Mouse (Mus musculus) CH12.LX (cell line): Measurements from ENCODE around the gene Zdhhc21. TPM values are rescaled to one million over a fixed set of nuclear protein-coding genes. Genes with fewer than 3 reads are reported as not detected.

Experiments used
- DNase-seq: peaks from one replicate; pipeline ENCODE4 v3.0.0-alpha.2; 2013; ENCODE audit errors: extremely low read depth
- H3K27ac ChIP-seq: 2 replicates; pipeline ENCODE4 v1.5.1; 2012; ENCODE audit warnings: low read depth, mild to moderate bottlenecking, control low read depth, moderate library complexity; ENCODE audit not compliant: insufficient read depth
- H3K27me3 ChIP-seq: replicated peaks from 2 replicates; pipeline ENCODE3; 2012; ENCODE audit warnings: inconsistent platforms
- H3K36me3 ChIP-seq, 2 experiments: replicated peaks in 1 of 2; 2 replicates each; pipeline versions ENCODE3 to v1.6.1; 2012; ENCODE audit warnings: inconsistent platforms in 1 of 2, low read length in 1 of 2, mild to moderate bottlenecking in 1 of 2, mixed read lengths in 1 of 2, moderate library complexity in 1 of 2; ENCODE audit not compliant: control insufficient read depth in 1 of 2, insufficient read depth in 1 of 2
- H3K4me1 ChIP-seq, 2 experiments: 2 replicates each; pipeline ENCODE4 v1.6.1; 2012; ENCODE audit warnings: inconsistent platforms in 1 of 2, moderate library complexity in 1 of 2; ENCODE audit not compliant: insufficient read depth in 2 of 2, control insufficient read depth in 1 of 2
- H3K4me2 ChIP-seq: 2 replicates; pipeline ENCODE4 v1.6.1; 2012; ENCODE audit warnings: low read depth, mild to moderate bottlenecking, control low read depth; ENCODE audit not compliant: poor library complexity, insufficient read depth, severe bottlenecking
- H3K4me3 ChIP-seq, 3 experiments: fragments of 150-350 bp in 1 of 3; sonication (generic) in 1 of 3; replicated peaks in 1 of 3; 2 replicates each; pipeline versions ENCODE3 to v1.5.1; 2011 to 2012; ENCODE audit warnings: low read depth in 2 of 3, low read length in 2 of 3, mild to moderate bottlenecking in 2 of 3, moderate library complexity in 2 of 3, control low read depth in 1 of 3, improper control_type of control experiment in 1 of 3, inconsistent platforms in 1 of 3, mixed read lengths in 1 of 3; ENCODE audit not compliant: poor library complexity in 1 of 3
- H3K79me2 ChIP-seq: replicated peaks from 2 replicates; pipeline ENCODE4 v1.6.1; 2012; ENCODE audit warnings: mild to moderate bottlenecking, moderate library complexity; ENCODE audit not compliant: control insufficient read depth, poor library complexity, insufficient read depth, severe bottlenecking; ENCODE audit errors: extremely low read depth
- H3K9ac ChIP-seq: 2 replicates; pipeline ENCODE4 v1.6.1; 2012; ENCODE audit warnings: low read depth, mild to moderate bottlenecking, control low read depth, moderate library complexity; ENCODE audit not compliant: insufficient read depth
- H3K9me3 ChIP-seq: replicated peaks from 2 replicates; pipeline ENCODE3; 2012; ENCODE audit warnings: low read length, inconsistent platforms, mixed read lengths
- BHLHE40 ChIP-seq: IDR thresholded peaks from 2 replicates; pipeline ENCODE4 v1.6.1; 2011; ENCODE audit warnings: mild to moderate bottlenecking, low read depth, low read length, improper control_type of control experiment
- CHD1 ChIP-seq: IDR thresholded peaks from 2 replicates; pipeline ENCODE4 v1.6.1; 2012; ENCODE audit warnings: low read depth, low read length, improper control_type of control experiment, inconsistent platforms
- E2F4 ChIP-seq: IDR thresholded peaks from 2 replicates; pipeline ENCODE4 v1.6.1; 2011; ENCODE audit warnings: low read depth, low read length, improper control_type of control experiment; ENCODE audit not compliant: insufficient replicate concordance
- EP300 ChIP-seq: IDR thresholded peaks from 2 replicates; pipeline ENCODE4 v1.6.1; 2011; ENCODE audit warnings: low read length, improper control_type of control experiment
- HCFC1 ChIP-seq: IDR thresholded peaks from 2 replicates; pipeline ENCODE4 v1.6.1; 2012; ENCODE audit warnings: low read depth, mild to moderate bottlenecking, inconsistent platforms, low read length, improper control_type of control experiment
- JUN ChIP-seq: IDR thresholded peaks from 2 replicates; pipeline ENCODE4 v1.6.1; 2011; ENCODE audit warnings: low read depth, mild to moderate bottlenecking, low read length, improper control_type of control experiment, moderate library complexity; ENCODE audit not compliant: insufficient read depth
- JUND ChIP-seq: conservative IDR thresholded peaks from 2 replicates; pipeline ENCODE4 v1.6.1; 2011; ENCODE audit warnings: low read depth, low read length, improper control_type of control experiment
- MAFK ChIP-seq: IDR thresholded peaks from 2 replicates; pipeline ENCODE4 v1.6.1; 2011; ENCODE audit warnings: low read length, improper control_type of control experiment; ENCODE audit not compliant: insufficient replicate concordance
- MAX ChIP-seq: IDR thresholded peaks from 2 replicates; pipeline ENCODE4 v1.6.1; 2011; ENCODE audit warnings: low read length, improper control_type of control experiment
- MEF2A ChIP-seq: IDR thresholded peaks from 2 replicates; pipeline ENCODE4 v1.6.1; 2014; ENCODE audit warnings: low read depth, mild to moderate bottlenecking, inconsistent platforms, low read length, improper control_type of control experiment, borderline replicate concordance
- MXI1 ChIP-seq: IDR thresholded peaks from 2 replicates; pipeline ENCODE4 v1.6.1; 2011; ENCODE audit warnings: mild to moderate bottlenecking, low read depth, low read length, improper control_type of control experiment
- MYC ChIP-seq: IDR thresholded peaks from 2 replicates; pipeline ENCODE4 v1.6.1; 2011; ENCODE audit warnings: low read depth, mild to moderate bottlenecking, improper control_type of control experiment, low read length
- NELFE ChIP-seq: IDR thresholded peaks from 2 replicates; pipeline ENCODE4 v1.6.1; 2011; ENCODE audit warnings: low read depth, low read length, improper control_type of control experiment
- POLR2AphosphoS2 ChIP-seq: IDR thresholded peaks from 2 replicates; pipeline ENCODE4 v1.6.1; 2011; ENCODE audit warnings: low read depth, low read length, improper control_type of control experiment
- RAD21 ChIP-seq: IDR thresholded peaks from 2 replicates; pipeline ENCODE4 v1.6.1; 2011; ENCODE audit warnings: low read depth, mild to moderate bottlenecking, low read length, improper control_type of control experiment, moderate library complexity
- RCOR1 ChIP-seq: conservative IDR thresholded peaks from 2 replicates; pipeline ENCODE4 v1.6.1; 2012; ENCODE audit warnings: low read depth, mild to moderate bottlenecking, inconsistent platforms, low read length, improper control_type of control experiment
- SIN3A ChIP-seq: IDR thresholded peaks from 2 replicates; pipeline ENCODE4 v1.6.1; 2012; ENCODE audit warnings: low read length, improper control_type of control experiment, inconsistent platforms
- SMC3 ChIP-seq: IDR thresholded peaks from 2 replicates; pipeline ENCODE4 v1.6.1; 2011; ENCODE audit warnings: low read depth, low read length, improper control_type of control experiment
- TBP ChIP-seq: conservative IDR thresholded peaks from 2 replicates; pipeline ENCODE4 v1.6.1; 2011; ENCODE audit warnings: low read depth, low read length, improper control_type of control experiment
- TCF12 ChIP-seq: IDR thresholded peaks from 2 replicates; pipeline ENCODE4 v1.6.1; 2014; ENCODE audit warnings: low read depth, mild to moderate bottlenecking, inconsistent platforms, low read length, improper control_type of control experiment
- UBTF ChIP-seq: IDR thresholded peaks from 2 replicates; pipeline ENCODE4 v1.6.1; 2012; ENCODE audit warnings: low read depth, mild to moderate bottlenecking, inconsistent platforms, low read length, improper control_type of control experiment, moderate library complexity
- USF1 ChIP-seq: IDR thresholded peaks from 2 replicates; pipeline ENCODE4 v1.6.1; 2014; ENCODE audit warnings: low read depth, mild to moderate bottlenecking, inconsistent platforms, low read length, improper control_type of control experiment
- ZMIZ1 ChIP-seq: IDR thresholded peaks from 2 replicates; pipeline ENCODE4 v1.6.1; 2012; ENCODE audit warnings: low read depth, mild to moderate bottlenecking, inconsistent platforms, low read length, improper control_type of control experiment
- dilution Hi-C: fragments of 300-500 bp; cut with MboI; formaldehyde crosslinking; loops from 2 replicates; pipeline ENCODE4 v1.14.3; 2020; ENCODE audit warnings: low sequenced_read_pairs; ENCODE audit not compliant: extremely low pct_unique_long_range_greater_than_20kb, extremely low pct_ligation_motif_present
- in situ Hi-C: fragments of 300-500 bp; cut with MboI; formaldehyde crosslinking; loops from 3 replicates; pipeline ENCODE4 v1.14.3; 2019; ENCODE audit warnings: low sequenced_read_pairs, low pct_ligation_motif_present, low pct_unique_long_range_greater_than_20kb, mixed read lengths
- polyA plus RNA-seq: library from polyadenylated mRNA; unstranded; fragments of >175 nt; gene quantifications from 2 replicates; pipeline ENCODE4 v1.2.1, GENCODE M21; 2012; ENCODE audit warnings: low read depth; ENCODE audit not compliant: insufficient read length
- total RNA-seq, 2 experiments: library from RNA; depleted of rRNA; stranded (reverse); fragments of 300-350 nt in 1 of 2; fragments of >200 nt in 1 of 2; gene quantifications; 2 replicates each; pipeline ENCODE4 v1.2.3; 2012 to 2014

The Zdhhc21 gene
- total and polyA plus RNA-seq, 3 experiments, result 8.3 to 16.1 (median 14.0) TPM

DNA sequence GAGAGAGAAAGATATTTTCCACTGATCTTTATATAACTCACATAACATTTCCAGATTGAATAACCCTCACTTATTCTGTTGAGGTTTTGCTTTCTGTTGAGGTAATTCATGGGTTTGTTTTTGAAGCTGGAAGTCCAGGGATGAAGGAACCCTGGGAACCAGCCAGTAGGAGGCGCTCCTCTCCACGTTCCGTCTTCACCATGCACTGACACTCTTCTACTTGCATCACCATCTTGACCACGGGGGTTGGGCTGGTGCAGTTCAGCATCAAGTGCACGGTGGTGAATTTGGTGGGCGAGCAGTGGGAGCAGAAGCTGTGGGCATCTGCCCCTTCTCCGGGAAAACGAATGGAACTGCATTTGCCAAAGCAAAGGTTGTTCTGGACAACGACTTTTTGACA is 22.7 kb upstream of the Zdhhc21 start (continued):
- TF ChIP-seq JUND (no peak), USF1 (no peak), TBP (no peak), UBTF (no peak)

DNA sequence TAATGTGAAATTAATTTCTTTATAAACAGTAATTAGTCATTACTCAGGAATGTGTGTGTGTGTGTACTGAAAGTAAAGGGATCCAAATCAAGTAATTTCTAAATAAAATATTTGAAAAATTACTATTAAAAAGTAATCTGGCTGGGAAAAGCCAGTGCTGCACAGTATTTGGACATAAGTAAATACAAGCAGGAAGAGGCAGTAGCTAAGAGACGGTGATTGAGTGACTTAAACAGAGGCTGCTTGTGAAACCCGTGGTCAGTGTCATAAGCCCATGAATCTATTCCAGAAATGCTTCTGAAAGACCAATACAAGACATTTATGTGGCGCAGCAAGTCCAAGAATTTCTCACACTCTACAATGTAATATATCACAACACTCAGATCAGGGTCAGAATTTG is 21.6 kb upstream of the Zdhhc21 start:
- Histone ChIP-seq H3K27me3 (no peaks in the 10 kb centered on the region), H3K27ac (no peak overlapping the region), H3K36me3 (no peaks in the 10 kb centered on the region), H3K79me2 (no peaks in the 10 kb centered on the region), H3K9ac (no peak overlapping the region), H3K4me2 (no peak overlapping the region)
- no peak for DNase-seq
- no peak for TF ChIP-seq MAFK
- no peak for TF ChIP-seq SMC3
- TF ChIP-seq E2F4, result no peak
- no peak for TF ChIP-seq EP300
- no peak for TF ChIP-seq CHD1
- no peak for TF ChIP-seq ZMIZ1
- no peak for TF ChIP-seq RAD21
- no peak for TF ChIP-seq USF1
- TF ChIP-seq POLR2AphosphoS2, result no peak
- TF ChIP-seq MEF2A, result no peak
- no peak for TF ChIP-seq MXI1
- no peak for TF ChIP-seq MAX
- no peak for TF ChIP-seq MYC
- no peak for TF ChIP-seq BHLHE40
- no peak for TF ChIP-seq JUN
- TF ChIP-seq, all 38 proteins: peak for 0
- Histone ChIP-seq H3K9me3 (no peaks in the 10 kb centered on the region), H3K4me1 (0 out of 4 replicates have a peak, but pooled peaks cover 0 to 2% of the 10 kb centered on the region in 2 experiments), H3K4me3 (no peak overlapping the region)
- dilution Hi-C loops, result no loop called here
- in situ Hi-C loops, result no loop called here

DNA sequence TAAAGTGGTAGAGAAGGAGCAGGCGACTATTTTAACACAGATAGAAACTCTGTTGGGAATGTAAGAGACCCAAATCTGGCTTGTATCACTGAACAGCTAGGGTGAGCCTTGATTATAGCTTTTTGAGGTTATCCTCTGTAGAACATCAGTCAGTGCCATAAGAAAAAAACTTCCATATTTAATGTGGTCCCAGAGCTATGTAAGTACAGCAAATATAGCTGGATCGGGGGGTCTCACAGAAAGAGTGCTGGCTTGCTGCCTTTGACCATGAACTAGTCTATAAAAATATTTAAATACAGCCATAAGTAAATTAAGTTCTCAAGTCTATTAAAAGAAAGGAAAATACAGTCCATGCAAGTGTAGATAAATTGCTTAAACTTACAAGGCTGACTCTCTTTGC is 20.5 kb upstream of the Zdhhc21 start:
- H3K9ac ChIP-seq, result no peak overlapping the region
- no peak overlapping the region for H3K27ac ChIP-seq
- H3K9me3 ChIP-seq, result no peaks in the 10 kb centered on the region
- no peak for DNase-seq
- dilution Hi-C loops, result no loop called here
- TF ChIP-seq NELFE (no peak), TCF12 (no peak), UBTF (no peak), MYC (no peak), MXI1 (no peak), RCOR1 (no peak), MEF2A (no peak), MAFK (no peak), SIN3A (no peak), SMC3 (no peak), HCFC1 (no peak), POLR2AphosphoS2 (no peak)
- no peaks in the 10 kb centered on the region for H3K27me3 ChIP-seq
- H3K79me2 ChIP-seq, result no peaks in the 10 kb centered on the region
- H3K36me3 ChIP-seq, result no peaks in the 10 kb centered on the region
- H3K4me2 ChIP-seq, result no peak overlapping the region
- no peak overlapping the region for H3K4me3 ChIP-seq
- 0 out of 4 replicates have a peak, but pooled peaks cover 0 to 2% of the 10 kb centered on the region in 2 experiments for H3K4me1 ChIP-seq
- in situ Hi-C loops, result no loop called here
